Comparison of ENCODE assay signal across 27 mouse cellular contexts in genomic region chr9:114621149-114621548, GRCm38 (mm10). TPM values are rescaled to one million over a fixed set of nuclear protein-coding genes. Genes with fewer than 3 reads are reported as not detected.
"Had no signal": no experiment of that assay in that cellular context is flagged by ENCODE, and none has a peak within 500 bp of the region (broad histone marks: within the 10 kb centered on the region; RNA-seq: fewer than 3 reads in every experiment).

No protein-coding gene starts in this region.

- H3K4me2 ChIP-seq: heart, embryonic 11.5 days; heart, embryonic 13.5 days; heart, embryonic 15.5 days; hindbrain, embryonic 13.5 days; hindbrain, embryonic 15.5 days; intestine, embryonic 15.5 days; limb, embryonic 13.5 days; limb, embryonic 15.5 days had no signal

- H3K9ac ChIP-seq: heart, embryonic 13.5 days; heart, embryonic 15.5 days; hindbrain, embryonic 13.5 days; hindbrain, embryonic 15.5 days; intestine, embryonic 15.5 days; limb, embryonic 13.5 days; limb, embryonic 15.5 days had no signal

- H3K27me3 ChIP-seq: heart, embryonic 13.5 days; heart, embryonic 15.5 days; hindbrain, embryonic 13.5 days; hindbrain, embryonic 15.5 days; intestine, embryonic 15.5 days; limb, embryonic 13.5 days; limb, embryonic 15.5 days had no signal

- H3K27ac ChIP-seq: gastrocnemius, adult 2 months; heart, adult 2 months; heart, embryonic 13.5 days; heart, embryonic 15.5 days; hindbrain, embryonic 13.5 days; hindbrain, embryonic 15.5 days; hindbrain, postnatal 0 days; intestine, embryonic 15.5 days; layer of hippocampus, adult 2 months; left cerebral cortex, adult 2 months; limb, embryonic 13.5 days; limb, embryonic 15.5 days had no signal

- H3K9me3 ChIP-seq: heart, embryonic 13.5 days; heart, embryonic 15.5 days; hindbrain, embryonic 13.5 days; hindbrain, embryonic 15.5 days; intestine, embryonic 15.5 days; limb, embryonic 13.5 days; limb, embryonic 15.5 days had no signal

- H3K4me1 ChIP-seq: heart, embryonic 13.5 days; heart, embryonic 15.5 days; hindbrain, embryonic 13.5 days; hindbrain, embryonic 15.5 days; intestine, embryonic 15.5 days; limb, embryonic 13.5 days; limb, embryonic 15.5 days had no signal

- DNase-seq: gastrocnemius, adult 2 months; gastrocnemius, postnatal 10 days; gastrocnemius, postnatal 25 days; heart, adult 2 months; heart, postnatal 14 days; heart, postnatal 36 days; kidney, adult 18-20 months; kidney, adult 8-10 months; kidney, postnatal 10 days; kidney, postnatal 25 days; kidney, postnatal 4 days had no signal

- ATAC-seq: hindbrain, postnatal 0 days; inflammation-experienced regulatory T-cells, adult 6 months; intestine, embryonic 15.5 days; intestine, postnatal 0 days had no signal

- H3K4me3 ChIP-seq: gastrocnemius, adult 2 months; heart, adult 2 months; heart, embryonic 13.5 days; heart, embryonic 15.5 days; hindbrain, embryonic 13.5 days; hindbrain, embryonic 15.5 days; intestine, embryonic 15.5 days; layer of hippocampus, adult 2 months; left cerebral cortex, adult 2 months; limb, embryonic 13.5 days; limb, embryonic 15.5 days had no signal

RNA-seq across cellular contexts. Expression of gene Trim71, which starts 57.0 kb away (rescaled TPM):
- total RNA-seq: gastrocnemius, adult 2 months; gastrocnemius, postnatal 25 days; granulocyte monocyte progenitor cell, adult 5-6 weeks; heart, adult 2 months; heart, postnatal 14 days; heart, postnatal 36 days; hematopoietic stem cell, adult 5-6 weeks had no signal
- polyA plus RNA-seq: heart, adult 2 months; heart, postnatal 0 days had no signal
